Mouse (Mus musculus) midbrain, postnatal 0 days (tissue): ENCODE measurements at regions not wholly inside any gene's neighbourhood (a gene's known extent, or its start where the extent isn't known, plus 50 kb on each side); places are given as distances from the start of the nearest gene placed in this dataset.

ENCODE experiments used
- ATAC-seq: fragments of 200-750 bp; cut with Nextera tagmentation; 2 replicates; pipeline ENCODE4 v1.8.0; 2017; ENCODE audit warnings: moderate number of reproducible peaks, mild to moderate bottlenecking, moderate TSS enrichment, moderate library complexity; ENCODE audit not compliant: low FRiP score
- DNase-seq: peaks from one replicate; pipeline ENCODE4 v3.0.0-alpha.2; 2015; ENCODE audit warnings: low spot score
- H3K27ac ChIP-seq: fragments of 300-500 bp; sonication (generic); 2 replicates; pipeline ENCODE4 v1.5.1; 2014; ENCODE audit warnings: low read depth, mild to moderate bottlenecking, low read length, mixed read lengths
- H3K27me3 ChIP-seq: fragments of 300-500 bp; sonication (generic); 2 replicates; pipeline ENCODE4 v1.6.1; 2014; ENCODE audit warnings: low read length, control low read depth, mixed read lengths; ENCODE audit not compliant: insufficient read depth
- H3K36me3 ChIP-seq: fragments of 300-500 bp; sonication (generic); 2 replicates; pipeline ENCODE4 v1.6.1; 2014; ENCODE audit warnings: low read length, control low read depth, mixed read lengths; ENCODE audit not compliant: insufficient read depth
- H3K4me1 ChIP-seq: fragments of 300-500 bp; sonication (generic); 2 replicates; pipeline ENCODE4 v1.6.1; 2014; ENCODE audit warnings: mild to moderate bottlenecking, control low read depth, antibody characterized with exemption, low read length, mixed read lengths; ENCODE audit not compliant: insufficient read depth
- H3K4me2 ChIP-seq: fragments of 300-500 bp; sonication (generic); 2 replicates; pipeline ENCODE4 v1.6.1; 2014; ENCODE audit warnings: low read depth, mild to moderate bottlenecking, low read length, mixed read lengths; ENCODE audit not compliant: poor library complexity, severe bottlenecking
- H3K4me3 ChIP-seq: fragments of 300-500 bp; sonication (generic); 2 replicates; pipeline ENCODE4 v1.5.1; 2014; ENCODE audit warnings: low read depth, mild to moderate bottlenecking, low read length, moderate library complexity
- H3K9ac ChIP-seq: fragments of 300-500 bp; sonication (generic); replicated peaks from 2 replicates; pipeline ENCODE4 v1.6.1; 2014; ENCODE audit warnings: mild to moderate bottlenecking, low read length, moderate library complexity, mixed read lengths; ENCODE audit not compliant: poor library complexity, severe bottlenecking
- H3K9me3 ChIP-seq: fragments of 300-500 bp; sonication (generic); 2 replicates; pipeline ENCODE4 v1.6.1; 2016; ENCODE audit warnings: low read length, control low read depth
- CTCF ChIP-seq: IDR thresholded peaks from 2 replicates; pipeline ENCODE4 v1.5.1; 2016; ENCODE audit warnings: antibody characterized with exemption, mild to moderate bottlenecking
- WGBS: fragments of 180-500 bp; shearing (Covaris S2); extraction: QIAGEN DNeasy Blood & Tissue Kit; methylation state at CpG from one replicate; pipeline ENCODE4 v1.1.7; 2014; 5-methylcytosine and 5-hydroxymethylcytosine counted together

GRCm38 (mm10) chr9:63862427-63862826 is 104.6 kb upstream of the Smad3 start:
- Histone ChIP-seq H3K4me1 (no peaks in the 10 kb centered on the region), H3K4me2 (no peak overlapping the region), H3K27me3 (no peaks in the 10 kb centered on the region), H3K36me3 (no peaks in the 10 kb centered on the region), H3K27ac (no peak overlapping the region), H3K9ac (no peak overlapping the region), H3K4me3 (no peak overlapping the region), H3K9me3 (no peaks in the 10 kb centered on the region)
- ATAC-seq: no peak
- peak; percentile 73 for TF ChIP-seq CTCF
- DNase-seq: peak; percentile 79
- 29% methylated on average over 6 of the region's 6 CpGs for WGBS

DNA sequence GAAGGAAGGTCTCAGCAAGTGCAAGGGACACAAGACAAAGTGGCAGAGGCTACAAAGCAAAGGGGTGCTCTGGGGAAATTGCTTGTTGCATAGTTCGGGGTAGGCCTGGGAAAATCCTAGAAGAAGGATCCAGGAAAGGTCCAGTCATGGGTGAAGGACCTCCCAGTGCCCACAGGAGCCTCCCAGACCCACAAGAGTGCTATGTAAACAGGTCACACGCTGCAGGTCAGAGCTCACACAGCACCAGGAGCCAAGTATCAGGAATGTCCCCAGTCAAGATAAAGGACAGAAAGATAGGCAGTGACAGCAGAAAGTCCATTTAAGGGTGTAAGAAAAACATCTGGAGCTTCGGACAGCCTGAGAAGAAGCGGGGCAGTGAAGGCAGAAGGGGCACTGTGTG is 103.6 kb upstream of the Smad3 start:
- Histone ChIP-seq H3K27me3 (no peaks in the 10 kb centered on the region), H3K36me3 (no peaks in the 10 kb centered on the region), H3K9ac (no peak overlapping the region), H3K27ac (no peak overlapping the region), H3K4me3 (no peak overlapping the region), H3K4me1 (no peaks in the 10 kb centered on the region), H3K9me3 (no peaks in the 10 kb centered on the region), H3K4me2 (no peak overlapping the region)
- DNase-seq (no peak), ATAC-seq (no peak)
- no peak for TF ChIP-seq CTCF
- WGBS: 87% methylated on average over 4 of the region's 4 CpGs

GRCm38 (mm10) chr9:63860196-63860595 is 102.4 kb upstream of the Smad3 start:
- no peak for DNase-seq
- Histone ChIP-seq H3K4me2 (no peak overlapping the region), H3K36me3 (no peaks in the 10 kb centered on the region), H3K27me3 (no peaks in the 10 kb centered on the region), H3K4me1 (no peaks in the 10 kb centered on the region), H3K27ac (no peak overlapping the region), H3K9me3 (no peaks in the 10 kb centered on the region), H3K4me3 (no peak overlapping the region), H3K9ac (no peak overlapping the region)
- no peak for ATAC-seq
- TF ChIP-seq CTCF: no peak
- WGBS: 88% methylated on average over 2 of the region's 2 CpGs

- Histone ChIP-seq H3K9ac (no peak overlapping the region), H3K9me3 (no peaks in the 10 kb centered on the region), H3K4me1 (no peaks in the 10 kb centered on the region), H3K27ac (no peak overlapping the region), H3K36me3 (no peaks in the 10 kb centered on the region), H3K4me2 (no peak overlapping the region), H3K4me3 (no peak overlapping the region), H3K27me3 (no peaks in the 10 kb centered on the region)
- 69% methylated on average over 9 of the region's 9 CpGs for WGBS
- peak; percentile 66 for DNase-seq
- ATAC-seq: no peak
- no peak for TF ChIP-seq CTCF
These were observed 98.4 kb upstream of the Smad3 start for GRCm38 (mm10) chr9:63856065-63856736.

- no peak overlapping the region for H3K9ac ChIP-seq
- H3K36me3 ChIP-seq: no peaks in the 10 kb centered on the region
- no peak overlapping the region for H3K4me2 ChIP-seq
- TF ChIP-seq CTCF: no peak
- no peaks in the 10 kb centered on the region for H3K4me1 ChIP-seq
- DNase-seq (peak; percentile 19), ATAC-seq (no peak)
- 59% methylated on average over 12 of the region's 12 CpGs for WGBS
- no peak overlapping the region for H3K27ac ChIP-seq
- H3K9me3 ChIP-seq: no peaks in the 10 kb centered on the region
- no peak overlapping the region for H3K4me3 ChIP-seq
- no peaks in the 10 kb centered on the region for H3K27me3 ChIP-seq
These were observed 94.0 kb upstream of the Smad3 start for GRCm38 (mm10) chr9:63851809-63852208.

- H3K9ac ChIP-seq: no peak overlapping the region
- H3K36me3 ChIP-seq: no peaks in the 10 kb centered on the region
- 69% methylated on average over 2 of the region's 2 CpGs for WGBS
- ATAC-seq: no peak
- no peaks in the 10 kb centered on the region for H3K4me1 ChIP-seq
- no peak overlapping the region for H3K4me3 ChIP-seq
- no peaks in the 10 kb centered on the region for H3K9me3 ChIP-seq
- DNase-seq: no peak
- no peak overlapping the region for H3K27ac ChIP-seq
- TF ChIP-seq CTCF: no peak
- H3K4me2 ChIP-seq: no peak overlapping the region
- H3K27me3 ChIP-seq: no peaks in the 10 kb centered on the region
These were observed 92.5 kb upstream of the Smad3 start for GRCm38 (mm10) chr9:63850316-63850693.
